Mouse (Mus musculus) kidney, postnatal 25 days (tissue): Measurements from ENCODE around the gene Kdm3a.
A peak's percentile ranks its signal among the peaks of the same experiment; 100 is the strongest.

Experiments
- DNase-seq, 2 experiments: peaks; one replicate each; pipeline ENCODE4 v3.0.0; 2021; ENCODE audit warnings: mixed read lengths in 2 of 2

Kdm3a gene

GRCm38 (mm10) chr6:71575359-71575758 is 57.4 kb downstream of the Kdm3a start:
- DNase-seq, result no peak

GRCm38 (mm10) chr6:71569025-71569424 is 63.8 kb downstream of the Kdm3a start:
- DNase-seq, result no peak

- DNase-seq, result no peak
Measured at GRCm38 (mm10) chr6:71568616-71569015, 64.2 kb downstream of the Kdm3a start.

- DNase-seq, result no peak
Measured at GRCm38 (mm10) chr6:71556826-71557225, 76.0 kb downstream of the Kdm3a start.

GRCm38 (mm10) chr6:71555507-71555951 is 77.3 kb downstream of the Kdm3a start:
- peak in 1 of 2 experiments; percentile 35 for DNase-seq

- peak; percentile 95 to 96 for DNase-seq
Measured at GRCm38 (mm10) chr6:71543686-71544499, 88.9 kb downstream of the Kdm3a start, which contains the start of gene Chmp3. Gene Chmp3, plus strand, starts transcription at chr6:71543797.
